Mouse (Mus musculus) hindbrain, embryonic 13.5 days (tissue): ENCODE data around the gene Stk38l. TPM values are rescaled to one million over a fixed set of nuclear protein-coding genes. Genes with fewer than 3 reads are reported as not detected.

Experiments used
- ATAC-seq: fragments of 200-750 bp; cut with Nextera tagmentation; 2 replicates; pipeline ENCODE4 v1.8.0; 2017; ENCODE audit warnings: moderate TSS enrichment; ENCODE audit not compliant: low FRiP score
- H3K27ac ChIP-seq: fragments of 300-500 bp; sonication (generic); 2 replicates; pipeline ENCODE4 v1.5.1; 2015; ENCODE audit warnings: inconsistent platforms, mild to moderate bottlenecking, moderate library complexity
- H3K27me3 ChIP-seq: fragments of 300-500 bp; sonication (generic); 2 replicates; pipeline ENCODE4 v1.6.1; 2015; ENCODE audit warnings: mild to moderate bottlenecking, inconsistent platforms
- H3K36me3 ChIP-seq: fragments of 300-500 bp; sonication (generic); 2 replicates; pipeline ENCODE4 v1.6.1; 2015; ENCODE audit warnings: mild to moderate bottlenecking, inconsistent platforms
- H3K4me1 ChIP-seq: fragments of 300-500 bp; sonication (generic); replicated peaks from 2 replicates; pipeline ENCODE4 v1.6.1; 2015; ENCODE audit warnings: inconsistent platforms
- H3K4me2 ChIP-seq: fragments of 300-500 bp; sonication (generic); 2 replicates; pipeline ENCODE4 v1.6.1; 2015; ENCODE audit warnings: inconsistent platforms, mild to moderate bottlenecking, moderate library complexity
- H3K4me3 ChIP-seq: fragments of 300-500 bp; sonication (generic); 2 replicates; pipeline ENCODE4 v1.5.1; 2015; ENCODE audit warnings: mild to moderate bottlenecking, inconsistent platforms
- H3K9ac ChIP-seq: fragments of 300-500 bp; sonication (generic); 2 replicates; pipeline ENCODE4 v1.6.1; 2015; ENCODE audit warnings: mild to moderate bottlenecking, inconsistent platforms
- H3K9me3 ChIP-seq: fragments of 300-500 bp; sonication (generic); 2 replicates; pipeline ENCODE4 v1.6.1; 2016; ENCODE audit warnings: inconsistent platforms
- WGBS: fragments of 180-500 bp; shearing (Covaris S2); methylation state at CpG from one replicate; pipeline ENCODE4 v1.1.7; 2015; 5-methylcytosine and 5-hydroxymethylcytosine counted together
- polyA plus RNA-seq: library from polyadenylated mRNA; unstranded; fragments of >200 nt; fragmentation: Nextera tagmentation; extraction: Ambion mirVana; gene quantifications from 2 replicates; pipeline ENCODE4 v1.2.1, GENCODE M21; 2015

Gene Stk38l
- 15.9 and 17.5 TPM in 2 replicates for polyA plus RNA-seq

GRCm38 (mm10) chr6:146724581-146725383 is at the start of gene Stk38l:
Stk38l (plus strand) TSS chr6:146724995.
- Histone ChIP-seq H3K9ac (peak within 1 kb of the TSS; percentile 83), H3K4me2 (peak within 1 kb of the TSS; percentile 84), H3K36me3 (no peaks in the 10 kb centered on the region), H3K4me3 (peak within 1 kb of the TSS; percentile 76), H3K27me3 (no peaks in the 10 kb centered on the region), H3K4me1 (peaks cover 7% of the 10 kb centered on the region; the same call in 1 of the 2 replicates), H3K27ac (peak within 1 kb of the TSS; percentile 91), H3K9me3 (no peaks in the 10 kb centered on the region)
- WGBS = 2% methylated on average over 87 of the region's 87 CpGs
- peak; percentile 99 for ATAC-seq

- no peak overlapping the region for H3K4me2 ChIP-seq
- no peaks in the 10 kb centered on the region for H3K27me3 ChIP-seq
- H3K9me3 ChIP-seq = no peaks in the 10 kb centered on the region
- no peak overlapping the region for H3K4me3 ChIP-seq
- H3K27ac ChIP-seq = no peak overlapping the region
- H3K9ac ChIP-seq = no peak overlapping the region
- WGBS = 89% methylated on average over 10 of the region's 10 CpGs
- H3K36me3 ChIP-seq = no peaks in the 10 kb centered on the region
- H3K4me1 ChIP-seq = no peaks in the 10 kb centered on the region
- ATAC-seq = no peak
Measured at GRCm38 (mm10) chr6:146676904-146677303, 47.9 kb upstream of the Stk38l start.

GRCm38 (mm10) chr6:146678136-146679070 is 46.4 kb upstream of the Stk38l start:
- Histone ChIP-seq H3K27ac (no peak overlapping the region), H3K27me3 (no peaks in the 10 kb centered on the region), H3K4me3 (no peak overlapping the region), H3K9ac (no peak overlapping the region), H3K4me2 (no peak overlapping the region), H3K4me1 (no peaks in the 10 kb centered on the region), H3K36me3 (no peaks in the 10 kb centered on the region), H3K9me3 (no peaks in the 10 kb centered on the region)
- ATAC-seq = no peak
- WGBS = 82% methylated on average over 10 of the region's 10 CpGs

GRCm38 (mm10) chr6:146683881-146684280 is 40.9 kb upstream of the Stk38l start:
- no peak for ATAC-seq
- Histone ChIP-seq H3K36me3 (no peaks in the 10 kb centered on the region), H3K9me3 (no peaks in the 10 kb centered on the region), H3K4me1 (no peaks in the 10 kb centered on the region), H3K27me3 (no peaks in the 10 kb centered on the region), H3K9ac (no peak overlapping the region), H3K4me3 (no peak overlapping the region), H3K27ac (no peak overlapping the region), H3K4me2 (no peak overlapping the region)
- 76% methylated on average over 4 of the region's 4 CpGs for WGBS

GRCm38 (mm10) chr6:146685781-146686308 is 39.0 kb upstream of the Stk38l start:
- Histone ChIP-seq H3K36me3 (no peaks in the 10 kb centered on the region), H3K9me3 (no peaks in the 10 kb centered on the region; the same call in 1 of the 2 replicates), H3K4me1 (no peaks in the 10 kb centered on the region), H3K4me2 (no peak overlapping the region), H3K4me3 (no peak overlapping the region), H3K27me3 (no peaks in the 10 kb centered on the region), H3K9ac (no peak overlapping the region), H3K27ac (no peak overlapping the region)
- 83% methylated on average over 17 of the region's 17 CpGs for whole genome bisulfite sequencing
- ATAC-seq = no peak

- no peaks in the 10 kb centered on the region for H3K4me1 ChIP-seq
- WGBS = 95% methylated on average over 5 of the region's 5 CpGs
- no peak overlapping the region for H3K4me3 ChIP-seq
- no peak for ATAC-seq
- H3K36me3 ChIP-seq = no peaks in the 10 kb centered on the region
- H3K27me3 ChIP-seq = no peaks in the 10 kb centered on the region
- H3K4me2 ChIP-seq = no peak overlapping the region
- H3K9ac ChIP-seq = no peak overlapping the region
- H3K27ac ChIP-seq = no peak overlapping the region
- no peaks in the 10 kb centered on the region; the same call in 1 of the 2 replicates for H3K9me3 ChIP-seq
Measured at GRCm38 (mm10) chr6:146686463-146687196, 38.2 kb upstream of the Stk38l start.

- no peaks in the 10 kb centered on the region; the same call in 1 of the 2 replicates for H3K9me3 ChIP-seq
- no peak for ATAC-seq
- 90% methylated on average over 7 of the region's 7 CpGs for WGBS
- no peak overlapping the region for H3K9ac ChIP-seq
- H3K27me3 ChIP-seq = no peaks in the 10 kb centered on the region
- H3K4me1 ChIP-seq = no peaks in the 10 kb centered on the region
- no peak overlapping the region for H3K4me3 ChIP-seq
- no peak overlapping the region for H3K4me2 ChIP-seq
- H3K27ac ChIP-seq = no peak overlapping the region
- H3K36me3 ChIP-seq = no peaks in the 10 kb centered on the region
Measured at GRCm38 (mm10) chr6:146688010-146688409, 36.8 kb upstream of the Stk38l start.

GRCm38 (mm10) chr6:146688861-146689260 is 35.9 kb upstream of the Stk38l start:
- 75% methylated on average over 5 of the region's 5 CpGs for WGBS
- Histone ChIP-seq H3K4me3 (no peak overlapping the region), H3K9me3 (no peaks in the 10 kb centered on the region; the same call in 1 of the 2 replicates), H3K27me3 (no peaks in the 10 kb centered on the region), H3K36me3 (no peaks in the 10 kb centered on the region), H3K9ac (no peak overlapping the region), H3K4me2 (no peak overlapping the region), H3K27ac (no peak overlapping the region), H3K4me1 (no peaks in the 10 kb centered on the region)
- ATAC-seq = no peak

- H3K27ac ChIP-seq = no peak overlapping the region
- ATAC-seq = no peak
- no peak overlapping the region for H3K4me2 ChIP-seq
- no peaks in the 10 kb centered on the region for H3K36me3 ChIP-seq
- H3K27me3 ChIP-seq = no peaks in the 10 kb centered on the region
- H3K9ac ChIP-seq = no peak overlapping the region
- H3K4me1 ChIP-seq = no peaks in the 10 kb centered on the region
- no peak overlapping the region for H3K4me3 ChIP-seq
- H3K9me3 ChIP-seq = no peaks in the 10 kb centered on the region
- 51% methylated on average over 5 of the region's 5 CpGs for WGBS
Measured at GRCm38 (mm10) chr6:146697767-146698166, 27.0 kb upstream of the Stk38l start.

- no peak overlapping the region for H3K9ac ChIP-seq
- H3K4me1 ChIP-seq = no peaks in the 10 kb centered on the region
- H3K27me3 ChIP-seq = no peaks in the 10 kb centered on the region
- no peaks in the 10 kb centered on the region for H3K9me3 ChIP-seq
- no peak for ATAC-seq
- no peak overlapping the region for H3K4me2 ChIP-seq
- WGBS = 92% methylated on average over 4 of the region's 4 CpGs
- H3K4me3 ChIP-seq = no peak overlapping the region
- H3K27ac ChIP-seq = no peak overlapping the region
- H3K36me3 ChIP-seq = no peaks in the 10 kb centered on the region
Measured at GRCm38 (mm10) chr6:146698376-146698775, 26.4 kb upstream of the Stk38l start.

- Histone ChIP-seq H3K4me2 (no peak overlapping the region), H3K9ac (no peak overlapping the region), H3K4me3 (no peak overlapping the region), H3K4me1 (no peaks in the 10 kb centered on the region), H3K9me3 (no peaks in the 10 kb centered on the region), H3K27ac (no peak overlapping the region), H3K27me3 (no peaks in the 10 kb centered on the region), H3K36me3 (no peaks in the 10 kb centered on the region)
- no peak for ATAC-seq
- 95% methylated on average over 1 of the region's 1 CpGs for WGBS
Measured at GRCm38 (mm10) chr6:146700461-146700860, 24.3 kb upstream of the Stk38l start.
